ENCODE assay signal across 12 mouse cellular contexts in genomic region chr7:114053720-114054119, GRCm38 (mm10).
"Had no signal": no experiment of that assay in that cellular context is flagged by ENCODE, and none has a peak within 500 bp of the region (broad histone marks: within the 10 kb centered on the region; RNA-seq: fewer than 3 reads in every experiment).

No protein-coding gene starts in this region.

- H3K27ac ChIP-seq: kidney, embryonic 15.5 days; left cerebral cortex, adult 2 months; liver, embryonic 13.5 days; lung, embryonic 15.5 days had no signal

- H3K27me3 ChIP-seq: kidney, embryonic 15.5 days; liver, embryonic 13.5 days; lung, embryonic 15.5 days had no signal

- H3K36me3 ChIP-seq: lung, embryonic 15.5 days had no signal

- H3K9ac ChIP-seq: kidney, embryonic 15.5 days; liver, embryonic 13.5 days; lung, embryonic 15.5 days had no signal

- H3K4me1 ChIP-seq: kidney, embryonic 15.5 days; liver, embryonic 13.5 days had no signal

- DNase-seq: kidney, adult 8-10 months; kidney, postnatal 10 days; kidney, postnatal 36 days; layer of hippocampus, postnatal 36 days; liver, embryonic 13.5 days; lung, postnatal 4 days; midbrain, embryonic 14.5 days; thymus, postnatal 25 days had no signal

- H3K4me2 ChIP-seq: kidney, embryonic 15.5 days; liver, embryonic 13.5 days; lung, embryonic 15.5 days; midbrain, embryonic 11.5 days had no signal

- H3K4me3 ChIP-seq: kidney, embryonic 15.5 days; left cerebral cortex, adult 2 months; liver, embryonic 13.5 days; lung, embryonic 15.5 days had no signal

- H3K9me3 ChIP-seq: kidney, embryonic 15.5 days; liver, embryonic 13.5 days; lung, embryonic 15.5 days had no signal
